Mouse (Mus musculus) bone marrow, adult 2 months (tissue): ENCODE data around the gene Fam120a.

ENCODE experiments used
- CTCF ChIP-seq: fragments of 200-500 bp; IDR thresholded peaks from 2 replicates; pipeline ENCODE4 v1.5.1; 2011; ENCODE audit warnings: low read length, control low read depth; ENCODE audit not compliant: control insufficient read depth, insufficient read depth
- POLR2A ChIP-seq: fragments of 200-500 bp; IDR thresholded peaks from 2 replicates; pipeline ENCODE4 v1.6.1; 2011; ENCODE audit warnings: low read depth, mild to moderate bottlenecking, control low read depth, low read length, borderline replicate concordance; ENCODE audit not compliant: control insufficient read depth

- no peak for TF ChIP-seq CTCF
- no peak for TF ChIP-seq POLR2A
Measured at GRCm38 (mm10) chr13:49016311-49016761, 48.5 kb upstream of the Fam120a start.
